Mouse (Mus musculus) midbrain, embryonic 11.5 days (tissue): Measurements from ENCODE around the gene Zc3h10. TPM values are rescaled to one million over a fixed set of nuclear protein-coding genes. Genes with fewer than 3 reads are reported as not detected.
"Not testable (repeated sequence)": the region's sequence is repeated elsewhere in the genome, so short reads cannot be mapped to it uniquely, and the experiment has no call there.

Experiments
- ATAC-seq: fragments of 200-750 bp; cut with Nextera tagmentation; 2 replicates; pipeline ENCODE4 v1.8.0; 2017; ENCODE audit warnings: moderate TSS enrichment, moderate library complexity; ENCODE audit not compliant: low FRiP score
- DNase-seq: peaks from one replicate; pipeline ENCODE4 v3.0.0; 2015; ENCODE audit warnings: low spot score; ENCODE audit errors: missing footprints
- H3K27ac ChIP-seq: fragments of 300-500 bp; sonication (generic); 2 replicates; pipeline ENCODE4 v1.5.1; 2014; ENCODE audit warnings: low read depth, low read length
- H3K27me3 ChIP-seq: fragments of 300-500 bp; sonication (generic); 2 replicates; pipeline ENCODE4 v1.6.1; 2014; ENCODE audit warnings: mild to moderate bottlenecking, low read length, moderate library complexity, mixed read lengths; ENCODE audit not compliant: control insufficient read depth, insufficient read depth
- H3K36me3 ChIP-seq: fragments of 300-500 bp; sonication (generic); 2 replicates; pipeline ENCODE4 v1.6.1; 2014; ENCODE audit warnings: mild to moderate bottlenecking, low read length, moderate library complexity, mixed read lengths; ENCODE audit not compliant: control insufficient read depth, insufficient read depth
- H3K4me1 ChIP-seq: fragments of 300-500 bp; sonication (generic); 2 replicates; pipeline ENCODE4 v1.6.1; 2014; ENCODE audit warnings: low read length; ENCODE audit not compliant: control insufficient read depth, insufficient read depth
- H3K4me2 ChIP-seq: fragments of 300-500 bp; sonication (generic); 2 replicates; pipeline ENCODE4 v1.6.1; 2014; ENCODE audit warnings: mild to moderate bottlenecking, moderate library complexity
- H3K4me3 ChIP-seq: fragments of 300-500 bp; sonication (generic); 2 replicates; pipeline ENCODE4 v1.5.1; 2014; ENCODE audit warnings: low read depth, low read length
- H3K9ac ChIP-seq: fragments of 300-500 bp; sonication (generic); 2 replicates; pipeline ENCODE4 v1.6.1; 2014; ENCODE audit warnings: low read length
- H3K9me3 ChIP-seq: fragments of 300-500 bp; sonication (generic); 2 replicates; pipeline ENCODE4 v1.6.1; 2016; ENCODE audit warnings: low read length; ENCODE audit not compliant: control insufficient read depth
- WGBS: fragments of 180-500 bp; shearing (Covaris S2); extraction: QIAGEN DNeasy Blood & Tissue Kit; methylation state at CpG from one replicate; pipeline ENCODE4 v1.1.7; 2014; 5-methylcytosine and 5-hydroxymethylcytosine counted together
- microRNA-seq: library from miRNA; unstranded; fragments of <30 nt; microRNA quantifications from one replicate; pipeline ENCODE4, GENCODE M21; 2017
- polyA plus RNA-seq: library from polyadenylated mRNA; unstranded; fragments of >200 nt; fragmentation: Nextera tagmentation; extraction: Ambion mirVana; gene quantifications from 2 replicates; pipeline ENCODE4 v1.2.1, GENCODE M21; 2014

Zc3h10 gene
- polyA plus RNA-seq, 1 experiment from 2014 or later: 19.0 TPM

GRCm38 (mm10) chr10:128492633-128493311 is 54.8 kb downstream of the Zc3h10 start:
- peak overlapping the region; percentile 68 for H3K4me3 ChIP-seq
- peaks cover 18% of the 10 kb centered on the region for H3K4me1 ChIP-seq
- peak overlapping the region; percentile 80 for H3K4me2 ChIP-seq
- DNase-seq (peak; percentile 94), ATAC-seq (peak; percentile 28; the same call in 1 of the 2 replicates)
- H3K27me3 ChIP-seq: no peaks in the 10 kb centered on the region
- H3K9ac ChIP-seq: peak overlapping the region; percentile 90
- H3K36me3 ChIP-seq: peaks cover 22% of the 10 kb centered on the region
- no peaks in the 10 kb centered on the region for H3K9me3 ChIP-seq
- WGBS: 31% methylated on average over 12 of the region's 12 CpGs
- peak overlapping the region; percentile 76; the same call in 1 of the 2 replicates for H3K27ac ChIP-seq

DNA sequence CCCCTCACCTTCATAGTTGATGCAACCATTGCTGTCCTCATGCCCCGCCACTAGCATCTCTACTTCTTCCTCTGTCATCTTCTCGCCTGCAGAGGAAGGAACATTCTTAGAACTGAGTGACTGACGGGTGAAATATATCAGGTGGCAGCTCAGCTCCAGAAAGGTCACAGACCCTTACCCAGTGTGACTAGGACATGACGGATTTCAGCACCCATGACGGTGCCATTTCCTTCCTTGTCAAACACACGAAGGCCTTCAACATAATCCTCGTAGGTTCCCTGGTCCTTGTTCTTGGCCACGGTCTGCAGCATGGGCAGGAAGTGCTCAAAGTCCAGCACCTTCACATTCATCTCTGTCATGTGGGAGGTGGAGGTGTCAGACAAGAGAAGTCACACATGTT is 55.5 kb downstream of the Zc3h10 start:
- not testable (repeated sequence) for H3K27ac ChIP-seq, DNase-seq, ATAC-seq, H3K9me3 ChIP-seq, H3K27me3 ChIP-seq
- Histone ChIP-seq H3K4me1 (peaks cover 17% of the 10 kb centered on the region), H3K4me3 (peak overlapping the region; percentile 68), H3K4me2 (peak overlapping the region; percentile 80), H3K9ac (peak overlapping the region; percentile 90; the same call in 1 of the 2 replicates), H3K36me3 (peaks cover 29% of the 10 kb centered on the region)
- 91% methylated on average over 8 of the region's 8 CpGs for WGBS

Small RNAs within 50 kb of the gene (microRNA-seq; reads per million reads assigned to microRNA genes)
- gene Gm47275: not detected
- not detected for gene Mir6916
- gene Mir6917: not detected

Other genes starting within 250 kb of the Zc3h10 start
- not detected in 2 replicates for gene Il23a, start 249.0 kb downstream of the Zc3h10 start, polyA plus RNA-seq
- 37.2 and 37.5 TPM in 2 replicates for gene Pan2, start 244.4 kb downstream of the Zc3h10 start, polyA plus RNA-seq
- 222 and 239 TPM in 2 replicates for gene Cnpy2, start 225.3 kb downstream of the Zc3h10 start, polyA plus RNA-seq
- 236 and 248 TPM in 2 replicates for gene Cs, start 210.0 kb downstream of the Zc3h10 start, polyA plus RNA-seq
- gene Coq10a, start 178.8 kb downstream of the Zc3h10 start, polyA plus RNA-seq: 23.1 and 23.4 TPM in 2 replicates
- gene Ankrd52, start 170.7 kb downstream of the Zc3h10 start, polyA plus RNA-seq: 7.5 and 8.6 TPM in 2 replicates
- not detected in 2 replicates for gene Slc39a5, start 146.5 kb downstream of the Zc3h10 start, polyA plus RNA-seq
- 131 and 154 TPM in 2 replicates for gene Nabp2, start 136.3 kb downstream of the Zc3h10 start, polyA plus RNA-seq
- 43.1 and 43.8 TPM in 2 replicates for gene Rnf41, start 136.1 kb downstream of the Zc3h10 start, polyA plus RNA-seq
- gene Smarcc2, start 88.5 kb downstream of the Zc3h10 start, polyA plus RNA-seq: 124 and 138 TPM in 2 replicates
- 683 and 746 TPM in 2 replicates for gene Myl6, start 53.6 kb downstream of the Zc3h10 start, polyA plus RNA-seq
- gene Myl6b, start 49.1 kb downstream of the Zc3h10 start, polyA plus RNA-seq: 3.4 and 3.7 TPM in 2 replicates
- 15.6 and 18.1 TPM in 2 replicates for gene Esyt1, start 21.9 kb downstream of the Zc3h10 start, polyA plus RNA-seq
- gene Rpl41, start 1.5 kb upstream of the Zc3h10 start, polyA plus RNA-seq: 2,670 and 2,991 TPM in 2 replicates
- gene Pa2g4, start 18.2 kb upstream of the Zc3h10 start, polyA plus RNA-seq: 241 and 249 TPM in 2 replicates
- gene Erbb3, start 41.9 kb upstream of the Zc3h10 start, polyA plus RNA-seq: 0.49 and 0.77 TPM in 2 replicates
- gene Rps26, start 79.0 kb upstream of the Zc3h10 start, polyA plus RNA-seq: 588 and 638 TPM in 2 replicates
- 3.8 and 4.2 TPM in 2 replicates for gene Ikzf4, start 98.2 kb upstream of the Zc3h10 start, polyA plus RNA-seq
- gene Suox, start 126.3 kb upstream of the Zc3h10 start, polyA plus RNA-seq: 12.5 and 12.7 TPM in 2 replicates
- 80.1 and 82.6 TPM in 2 replicates for gene Rab5b, start 148.5 kb upstream of the Zc3h10 start, polyA plus RNA-seq
- 2.2 and 3.1 TPM in 2 replicates for gene Pmel, start 156.4 kb upstream of the Zc3h10 start, polyA plus RNA-seq
- gene Cdk2, start 157.3 kb upstream of the Zc3h10 start, polyA plus RNA-seq: 98.9 and 99.1 TPM in 2 replicates
- gene Dgka, start 197.1 kb upstream of the Zc3h10 start, polyA plus RNA-seq: 5.4 and 5.7 TPM in 2 replicates
- 43.5 and 48.1 TPM in 2 replicates for gene Pym1, start 200.1 kb upstream of the Zc3h10 start, polyA plus RNA-seq
- gene Mmp19, start 243.1 kb upstream of the Zc3h10 start, polyA plus RNA-seq: 0.26 and 0.33 TPM in 2 replicates